In the genomic region with DNA sequence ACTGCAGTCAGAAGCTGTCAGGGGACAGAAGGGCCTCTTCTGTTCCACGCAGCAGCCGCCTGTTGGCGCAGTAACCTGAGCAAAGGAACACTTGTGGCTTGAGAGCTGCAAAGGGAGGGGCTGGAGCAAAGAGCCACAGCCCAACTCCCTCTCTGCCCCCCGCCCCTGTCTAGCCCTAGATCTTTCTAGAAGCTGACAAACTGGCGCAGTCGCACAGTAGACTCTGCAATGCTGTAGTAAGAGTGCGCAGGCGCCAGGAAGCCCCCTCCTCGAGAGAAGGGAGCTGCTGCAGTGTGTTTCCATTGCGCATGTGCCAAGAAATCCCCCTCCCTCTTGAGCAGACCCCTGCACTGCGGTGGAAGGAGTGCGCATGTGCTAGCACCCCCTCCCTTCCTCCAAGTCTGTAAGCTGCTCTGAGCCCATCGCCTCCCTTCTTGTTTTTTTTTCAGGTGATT, we compare ENCODE assay signal across 7 mouse cellular contexts.
DNase-seq lines count a peak whose midpoint lies in the region; ATAC-seq lines count a peak whose summit lies in the region.

No protein-coding gene starts in this region.

- no peak overlapping the region for H3K9ac ChIP-seq in forebrain, embryonic 13.5 days
- no peak overlapping the region for H3K9ac ChIP-seq in liver, embryonic 11.5 days (ENCODE audit: low read depth, low read length)
- no peak overlapping the region for H3K9ac ChIP-seq in stomach, embryonic 14.5 days (replicated peaks; ENCODE audit: low read depth, low read length)

- H3K27me3 ChIP-seq in forebrain, embryonic 13.5 days = no peaks in the 10 kb centered on the region
- no peaks in the 10 kb centered on the region for H3K27me3 ChIP-seq in liver, embryonic 11.5 days (replicated peaks; ENCODE audit: control insufficient read depth, insufficient read depth, low read length)
- H3K27me3 ChIP-seq in stomach, embryonic 14.5 days (ENCODE audit: control insufficient read depth, insufficient read depth, low read length) = no peaks in the 10 kb centered on the region

- ATAC-seq in forebrain, embryonic 13.5 days = peak; percentile 95
- peak; percentile 65 for ATAC-seq in liver, embryonic 11.5 days (replicated peaks; ENCODE audit: low FRiP score)
- peak; percentile 93 for ATAC-seq in stomach, embryonic 14.5 days (ENCODE audit: insufficient number of reproducible peaks, insufficient read depth, low FRiP score, low read depth)

- 17% methylated on average over 13 of the region's 13 CpGs for WGBS in forebrain, embryonic 13.5 days
- 21% methylated on average over 13 of the region's 13 CpGs for WGBS in liver, embryonic 11.5 days
- WGBS in stomach, embryonic 14.5 days = 14% methylated on average over 13 of the region's 13 CpGs

- H3K27ac ChIP-seq in forebrain, embryonic 13.5 days = peak overlapping the region; percentile 68
- H3K27ac ChIP-seq in liver, embryonic 11.5 days (ENCODE audit: low read depth, low read length) = no peak overlapping the region
- H3K27ac ChIP-seq in stomach, embryonic 14.5 days (ENCODE audit: low read length) = no peak overlapping the region; the same call in 1 of the 2 replicates

- peak overlapping the region; percentile 9; the same call in 1 of the 2 replicates for H3K4me3 ChIP-seq in forebrain, embryonic 13.5 days
- no peak overlapping the region for H3K4me3 ChIP-seq in liver, embryonic 11.5 days (ENCODE audit: low read depth, low read length)
- no peak overlapping the region; the same call in 1 of the 2 replicates for H3K4me3 ChIP-seq in stomach, embryonic 14.5 days (ENCODE audit: low read depth, low read length)

- H3K4me1 ChIP-seq in forebrain, embryonic 13.5 days = peaks cover 19% of the 10 kb centered on the region
- no peaks in the 10 kb centered on the region for H3K4me1 ChIP-seq in liver, embryonic 11.5 days (replicated peaks; ENCODE audit: control insufficient read depth, insufficient read depth, low read length)
- H3K4me1 ChIP-seq in stomach, embryonic 14.5 days (ENCODE audit: control insufficient read depth, insufficient read depth, low read length) = no peaks in the 10 kb centered on the region

- H3K4me2 ChIP-seq in forebrain, embryonic 13.5 days = peak overlapping the region; percentile 51
- peak overlapping the region; percentile 32 for H3K4me2 ChIP-seq in liver, embryonic 11.5 days
- H3K4me2 ChIP-seq in stomach, embryonic 14.5 days (replicated peaks; ENCODE audit: low read depth, low read length) = peak overlapping the region; percentile 29

- intact Hi-C loops in gastrocnemius, postnatal 36 days (cut with DNase I) = no loop called here

- no peaks in the 10 kb centered on the region for H3K36me3 ChIP-seq in forebrain, embryonic 13.5 days (ENCODE audit: poor library complexity, severe bottlenecking)
- no peaks in the 10 kb centered on the region for H3K36me3 ChIP-seq in liver, embryonic 11.5 days (ENCODE audit: control insufficient read depth, insufficient read depth, low read length)
- H3K36me3 ChIP-seq in stomach, embryonic 14.5 days (ENCODE audit: control insufficient read depth, insufficient read depth, low read length) = no peaks in the 10 kb centered on the region

- no peaks in the 10 kb centered on the region for H3K9me3 ChIP-seq in forebrain, embryonic 13.5 days (replicated peaks)
- H3K9me3 ChIP-seq in liver, embryonic 11.5 days (ENCODE audit: control insufficient read depth, low read length) = peaks cover 5% of the 10 kb centered on the region; the same call in 1 of the 2 replicates
- no peaks in the 10 kb centered on the region for H3K9me3 ChIP-seq in stomach, embryonic 14.5 days (ENCODE audit: control insufficient read depth, low read depth, low read length)

- DNase-seq in layer of hippocampus, adult 9-11 months = peak; percentile 8
- DNase-seq in layer of hippocampus, postnatal 36 days = no peak
- peak; percentile 87 for DNase-seq in brain, embryonic 18.5 days (ENCODE audit: low read depth, low spot score)
- DNase-seq in liver, embryonic 11.5 days (ENCODE audit: low spot score) = peak; percentile 34
- no peak for DNase-seq in gastrocnemius, postnatal 36 days

Comparison
In these comparisons a context has a peak if more than half of its experiments do, and no peak if none do; other contexts are left out.
1. DNase-seq: peak in layer of hippocampus, adult 9-11 months (single experiment), brain, embryonic 18.5 days (single experiment) and liver, embryonic 11.5 days (single experiment); none in layer of hippocampus, postnatal 36 days (0 of 2) and gastrocnemius, postnatal 36 days (0 of 2).
2. Peak in every context shown above with its lines, with median percentiles within 50 percentile points of each other: ATAC-seq and H3K4me2 ChIP-seq.